Mouse (Mus musculus): Measurements from ENCODE around the gene Erc1. TPM values are rescaled to one million over a fixed set of nuclear protein-coding genes. Genes with fewer than 3 reads are reported as not detected.

Gene Erc1
- polyA plus RNA-seq, 1 experiment from 2014 or later: 43.2 TPM

DNA sequence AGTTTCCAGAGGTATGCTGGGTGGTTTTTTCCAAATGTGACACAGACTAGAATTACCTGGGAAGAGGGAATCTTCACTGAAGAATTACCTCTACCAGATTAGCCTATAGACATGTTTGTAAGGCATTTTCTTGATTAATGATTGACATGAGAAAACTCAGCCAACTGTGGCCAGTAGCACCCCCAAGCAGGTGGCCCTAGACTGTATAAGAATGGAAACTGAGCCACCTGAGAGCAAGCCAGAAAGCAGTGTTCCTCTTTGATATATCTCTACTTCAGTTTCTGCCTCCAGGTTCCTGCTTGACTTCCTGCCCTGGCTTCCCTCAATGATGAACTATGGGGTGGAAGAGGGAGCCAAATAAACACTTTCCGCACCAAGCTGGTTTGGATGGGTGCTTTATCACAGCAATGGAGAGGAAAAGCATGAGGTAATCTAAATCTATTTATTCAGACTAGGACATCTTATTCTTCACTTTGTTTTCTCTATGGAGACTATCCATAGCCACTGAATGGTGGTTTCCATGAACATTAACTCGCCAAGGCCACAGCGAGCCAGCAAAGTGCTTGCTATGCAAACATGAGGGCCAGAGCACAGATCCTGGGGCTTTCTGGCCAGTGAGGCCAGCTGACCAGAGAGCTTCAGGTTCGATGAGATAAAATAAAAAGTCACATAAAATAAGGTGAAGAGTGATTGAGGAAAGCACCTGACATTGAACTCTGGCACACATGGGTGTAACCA, 109.2 kb downstream of the Erc1 start:
- Histone ChIP-seq H3K4me3 (replicated peaks; ENCODE audit: low read length) (no peak overlapping the region), H3K36me3 (ENCODE audit: control insufficient read depth, insufficient read depth) (peaks cover 12% of the 10 kb centered on the region), H3K4me1 (replicated peaks; ENCODE audit: control insufficient read depth, insufficient read depth, low read length) (no peaks in the 10 kb centered on the region), H3K9me3 (ENCODE audit: control insufficient read depth, low read length) (no peaks in the 10 kb centered on the region), H3K27ac (ENCODE audit: low read length) (no peak overlapping the region), H3K9ac (replicated peaks; ENCODE audit: low read depth, low read length) (no peak overlapping the region), H3K27me3 (replicated peaks; ENCODE audit: control insufficient read depth, insufficient read depth, low read length) (no peaks in the 10 kb centered on the region), H3K4me2 (ENCODE audit: low read length) (no peak overlapping the region)
- ATAC-seq: no peak
- WGBS: 91% methylated on average over 4 of the region's 4 CpGs

GRCm38 (mm10) chr6:119737716-119738115, 110.3 kb downstream of the Erc1 start:
- Histone ChIP-seq H3K9me3 (ENCODE audit: control insufficient read depth, low read length) (no peaks in the 10 kb centered on the region), H3K27me3 (replicated peaks; ENCODE audit: control insufficient read depth, insufficient read depth, low read length) (no peaks in the 10 kb centered on the region), H3K4me1 (replicated peaks; ENCODE audit: control insufficient read depth, insufficient read depth, low read length) (no peaks in the 10 kb centered on the region), H3K9ac (replicated peaks; ENCODE audit: low read depth, low read length) (no peak overlapping the region), H3K27ac (ENCODE audit: low read length) (no peak overlapping the region), H3K36me3 (ENCODE audit: control insufficient read depth, insufficient read depth) (peaks cover 6% of the 10 kb centered on the region), H3K4me2 (ENCODE audit: low read length) (no peak overlapping the region), H3K4me3 (replicated peaks; ENCODE audit: low read length) (no peak overlapping the region)
- no peak for ATAC-seq
- WGBS: 97% methylated on average over 4 of the region's 4 CpGs

GRCm38 (mm10) chr6:119735937-119736336, 112.0 kb downstream of the Erc1 start:
- ATAC-seq: no peak
- WGBS: 63% methylated on average over 2 of the region's 2 CpGs
- Histone ChIP-seq H3K9me3 (ENCODE audit: control insufficient read depth, low read length) (no peaks in the 10 kb centered on the region), H3K4me1 (replicated peaks; ENCODE audit: control insufficient read depth, insufficient read depth, low read length) (no peaks in the 10 kb centered on the region), H3K9ac (replicated peaks; ENCODE audit: low read depth, low read length) (no peak overlapping the region), H3K27ac (ENCODE audit: low read length) (no peak overlapping the region), H3K36me3 (ENCODE audit: control insufficient read depth, insufficient read depth) (peaks cover under 1% of the 10 kb centered on the region; the same call in 1 of the 2 replicates), H3K4me3 (replicated peaks; ENCODE audit: low read length) (no peak overlapping the region), H3K4me2 (ENCODE audit: low read length) (no peak overlapping the region), H3K27me3 (replicated peaks; ENCODE audit: control insufficient read depth, insufficient read depth, low read length) (no peaks in the 10 kb centered on the region)

DNA sequence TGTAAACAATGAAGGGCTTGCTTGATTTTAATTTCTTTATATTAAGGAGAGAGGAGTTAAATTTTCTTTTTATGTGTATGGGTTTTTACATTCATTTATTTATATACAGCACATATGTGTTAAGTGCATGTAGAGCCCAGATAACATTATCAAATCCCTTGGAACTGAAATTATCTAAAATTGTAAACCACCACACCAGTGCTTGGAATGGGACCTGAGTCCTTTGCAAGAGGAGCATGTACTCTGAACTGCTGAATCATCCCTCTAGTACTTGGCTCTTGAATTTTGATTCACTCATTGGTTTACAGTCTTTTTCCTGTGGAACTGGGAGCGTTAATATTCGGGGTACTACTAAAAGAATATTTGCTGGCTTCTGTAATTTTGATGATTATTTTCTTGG, 116.8 kb downstream of the Erc1 start:
- Histone ChIP-seq H3K4me1 (replicated peaks; ENCODE audit: control insufficient read depth, insufficient read depth, low read length) (no peaks in the 10 kb centered on the region), H3K9ac (replicated peaks; ENCODE audit: low read depth, low read length) (no peak overlapping the region), H3K4me3 (replicated peaks; ENCODE audit: low read length) (no peak overlapping the region), H3K36me3 (ENCODE audit: control insufficient read depth, insufficient read depth) (no peaks in the 10 kb centered on the region), H3K27ac (ENCODE audit: low read length) (no peak overlapping the region), H3K27me3 (replicated peaks; ENCODE audit: control insufficient read depth, insufficient read depth, low read length) (no peaks in the 10 kb centered on the region), H3K9me3 (ENCODE audit: control insufficient read depth, low read length) (no peaks in the 10 kb centered on the region), H3K4me2 (ENCODE audit: low read length) (no peak overlapping the region)
- ATAC-seq: no peak
- WGBS: 97% methylated on average over 2 of the region's 2 CpGs

GRCm38 (mm10) chr6:119715234-119715633, 132.7 kb downstream of the Erc1 start:
- H3K4me2 ChIP-seq (ENCODE audit: low read length): no peak overlapping the region
- no peak overlapping the region for H3K27ac ChIP-seq (ENCODE audit: low read length)
- no peaks in the 10 kb centered on the region for H3K9me3 ChIP-seq (ENCODE audit: control insufficient read depth, low read length)
- H3K4me1 ChIP-seq (replicated peaks; ENCODE audit: control insufficient read depth, insufficient read depth, low read length): no peaks in the 10 kb centered on the region
- ATAC-seq: no peak
- WGBS: 95% methylated on average over 2 of the region's 2 CpGs
- no peaks in the 10 kb centered on the region for H3K27me3 ChIP-seq (replicated peaks; ENCODE audit: control insufficient read depth, insufficient read depth, low read length)
- no peak overlapping the region for H3K9ac ChIP-seq (replicated peaks; ENCODE audit: low read depth, low read length)
- no peak overlapping the region for H3K4me3 ChIP-seq (replicated peaks; ENCODE audit: low read length)
- H3K36me3 ChIP-seq (ENCODE audit: control insufficient read depth, insufficient read depth): 0 out of 2 replicates have a peak, but pooled peaks cover 2% of the 10 kb centered on the region

DNA sequence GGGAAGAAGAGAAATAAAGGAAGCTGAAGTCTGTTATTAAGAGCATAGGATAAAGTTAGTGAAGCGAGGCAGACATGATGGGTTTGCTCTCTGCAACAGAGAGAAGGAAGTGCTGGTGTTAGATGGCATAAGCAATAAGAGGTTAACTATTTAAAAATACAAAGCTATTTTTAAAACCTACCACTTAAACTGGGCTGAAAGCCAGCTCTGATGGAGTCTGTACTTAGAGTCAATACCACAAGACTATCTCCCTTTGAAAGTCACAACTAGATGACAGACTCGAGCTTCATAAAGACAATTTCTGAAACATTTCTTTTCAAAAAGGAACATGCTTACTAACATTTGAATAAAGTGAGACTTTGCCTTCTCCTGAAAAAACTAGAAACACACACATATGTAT, 134.0 kb downstream of the Erc1 start:
- Histone ChIP-seq H3K4me3 (replicated peaks; ENCODE audit: low read length) (no peak overlapping the region), H3K9me3 (ENCODE audit: control insufficient read depth, low read length) (no peaks in the 10 kb centered on the region), H3K36me3 (ENCODE audit: control insufficient read depth, insufficient read depth) (0 out of 2 replicates have a peak, but pooled peaks cover 2% of the 10 kb centered on the region), H3K4me2 (ENCODE audit: low read length) (no peak overlapping the region), H3K4me1 (replicated peaks; ENCODE audit: control insufficient read depth, insufficient read depth, low read length) (no peaks in the 10 kb centered on the region), H3K27me3 (replicated peaks; ENCODE audit: control insufficient read depth, insufficient read depth, low read length) (no peaks in the 10 kb centered on the region), H3K9ac (replicated peaks; ENCODE audit: low read depth, low read length) (no peak overlapping the region), H3K27ac (ENCODE audit: low read length) (no peak overlapping the region)
- WGBS: 83% methylated on average over 2 of the region's 2 CpGs
- no peak for ATAC-seq

GRCm38 (mm10) chr6:119712486-119712885, 135.5 kb downstream of the Erc1 start:
- Histone ChIP-seq H3K9ac (replicated peaks; ENCODE audit: low read depth, low read length) (no peak overlapping the region), H3K4me2 (ENCODE audit: low read length) (no peak overlapping the region), H3K4me1 (replicated peaks; ENCODE audit: control insufficient read depth, insufficient read depth, low read length) (no peaks in the 10 kb centered on the region), H3K27ac (ENCODE audit: low read length) (no peak overlapping the region), H3K9me3 (ENCODE audit: control insufficient read depth, low read length) (no peaks in the 10 kb centered on the region), H3K4me3 (replicated peaks; ENCODE audit: low read length) (no peak overlapping the region), H3K27me3 (replicated peaks; ENCODE audit: control insufficient read depth, insufficient read depth, low read length) (no peaks in the 10 kb centered on the region), H3K36me3 (ENCODE audit: control insufficient read depth, insufficient read depth) (0 out of 2 replicates have a peak, but pooled peaks cover 2% of the 10 kb centered on the region)
- ATAC-seq: no peak
- WGBS: 76% methylated on average over 1 of the region's 1 CpGs

DNA sequence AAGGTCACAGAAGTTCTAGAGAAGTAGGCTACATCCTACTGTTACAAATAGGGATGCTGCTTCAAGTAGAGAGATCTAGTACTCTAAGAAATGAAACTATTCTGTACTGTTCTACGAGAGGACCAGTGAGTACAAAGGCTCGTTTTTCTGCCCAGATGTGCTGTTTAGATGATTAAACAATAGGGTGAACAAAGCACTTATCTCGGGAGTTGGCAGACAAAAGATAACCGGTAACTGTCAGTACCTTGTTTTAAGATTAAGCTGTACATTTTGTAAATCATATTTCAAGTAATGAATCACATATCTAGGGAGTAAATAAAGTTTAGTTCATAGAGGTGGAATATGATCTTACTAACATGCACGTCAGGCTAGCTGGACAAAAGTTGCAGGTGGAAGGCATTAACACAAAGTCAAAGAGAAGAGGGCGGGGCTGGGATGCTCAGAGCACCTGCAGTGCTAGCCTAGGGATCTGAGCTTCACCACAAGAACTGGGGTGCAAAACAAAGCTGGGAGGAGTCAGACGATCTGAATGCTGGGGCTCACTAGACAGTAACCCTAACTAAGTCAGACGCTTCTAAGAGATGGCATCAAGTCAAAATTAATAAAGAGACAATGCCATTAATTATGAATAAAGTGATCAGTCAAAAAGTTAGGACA, 136.2 kb downstream of the Erc1 start:
- Histone ChIP-seq H3K36me3 (ENCODE audit: control insufficient read depth, insufficient read depth) (0 out of 2 replicates have a peak, but pooled peaks cover 2% of the 10 kb centered on the region), H3K9me3 (ENCODE audit: control insufficient read depth, low read length) (no peaks in the 10 kb centered on the region), H3K9ac (replicated peaks; ENCODE audit: low read depth, low read length) (no peak overlapping the region), H3K4me2 (ENCODE audit: low read length) (no peak overlapping the region), H3K4me3 (replicated peaks; ENCODE audit: low read length) (no peak overlapping the region), H3K4me1 (replicated peaks; ENCODE audit: control insufficient read depth, insufficient read depth, low read length) (no peaks in the 10 kb centered on the region), H3K27ac (ENCODE audit: low read length) (no peak overlapping the region), H3K27me3 (replicated peaks; ENCODE audit: control insufficient read depth, insufficient read depth, low read length) (no peaks in the 10 kb centered on the region)
- ATAC-seq: no peak
- WGBS: 65% methylated on average over 8 of the region's 8 CpGs

- H3K27me3 ChIP-seq (replicated peaks; ENCODE audit: control insufficient read depth, insufficient read depth, low read length): no peaks in the 10 kb centered on the region
- H3K4me2 ChIP-seq (ENCODE audit: low read length): no peak overlapping the region
- H3K27ac ChIP-seq (ENCODE audit: low read length): no peak overlapping the region
- no peaks in the 10 kb centered on the region for H3K4me1 ChIP-seq (replicated peaks; ENCODE audit: control insufficient read depth, insufficient read depth, low read length)
- ATAC-seq: no peak
- no peaks in the 10 kb centered on the region for H3K9me3 ChIP-seq (ENCODE audit: control insufficient read depth, low read length)
- H3K9ac ChIP-seq (replicated peaks; ENCODE audit: low read depth, low read length): no peak overlapping the region
- H3K4me3 ChIP-seq (replicated peaks; ENCODE audit: low read length): no peak overlapping the region
- peaks cover 2% of the 10 kb centered on the region; the same call in 1 of the 2 replicates for H3K36me3 ChIP-seq (ENCODE audit: control insufficient read depth, insufficient read depth)
Observed at GRCm38 (mm10) chr6:119709552-119709951, 138.4 kb downstream of the Erc1 start.
